In genomic region chr7:66339625-66340024, GRCm38 (mm10) we compare ENCODE assay signal across 11 mouse cellular contexts. TPM values are rescaled to one million over a fixed set of nuclear protein-coding genes. Genes with fewer than 3 reads are reported as not detected.
DNase-seq lines count a peak whose midpoint lies in the region; ATAC-seq and TF ChIP-seq lines count a peak whose summit lies in the region.
"Had no signal": no experiment of that assay in that cellular context is flagged by ENCODE, and none has a peak within 500 bp of the region (broad histone marks: within the 10 kb centered on the region; RNA-seq: fewer than 3 reads in every experiment).

No protein-coding gene starts in this region.

- H3K9me3 ChIP-seq in kidney, postnatal 0 days (replicated peaks; ENCODE audit: low read length): no peaks in the 10 kb centered on the region
- H3K9me3 ChIP-seq in heart, embryonic 11.5 days (replicated peaks; ENCODE audit: control insufficient read depth, low read length): no peaks in the 10 kb centered on the region
- H3K9me3 ChIP-seq in lung, postnatal 0 days (ENCODE audit: low read length): no peaks in the 10 kb centered on the region

- DNase-seq in kidney, postnatal 0 days (ENCODE audit: low spot score): peak; percentile 40
- DNase-seq in kidney, adult 18-20 months: no peak
- peak; percentile 72 for DNase-seq in Muller cell, postnatal 12 days (ENCODE audit: inconsistent ontology term)
- DNase-seq in lung, postnatal 0 days (ENCODE audit: low spot score): peak; percentile 89
- no peak for DNase-seq in right cerebral cortex, postnatal 10 days (ENCODE audit: low spot score in 2 of 2)
- DNase-seq in thymus, adult 18-20 months: no peak
- DNase-seq: cerebellum, postnatal 25 days; thymus, postnatal 25 days had no signal

- no peak overlapping the region for H3K4me2 ChIP-seq in kidney, postnatal 0 days (ENCODE audit: low read length)
- no peak overlapping the region for H3K4me2 ChIP-seq in heart, embryonic 11.5 days
- H3K4me2 ChIP-seq in lung, postnatal 0 days (replicated peaks; ENCODE audit: low read depth, low read length): no peak overlapping the region

- peaks cover 5% of the 10 kb centered on the region; the same call in 1 of the 2 replicates for H3K4me1 ChIP-seq in kidney, postnatal 0 days (replicated peaks; ENCODE audit: insufficient read depth, low read length)
- 0 out of 2 replicates have a peak, but pooled peaks cover 2% of the 10 kb centered on the region for H3K4me1 ChIP-seq in heart, embryonic 11.5 days (ENCODE audit: control insufficient read depth, insufficient read depth, low read length)
- H3K4me1 ChIP-seq in lung, postnatal 0 days (ENCODE audit: insufficient read depth, low read depth, low read length): peaks cover 7% of the 10 kb centered on the region; the same call in 1 of the 2 replicates

- ATAC-seq in kidney, postnatal 0 days (replicated peaks; ENCODE audit: low FRiP score, low read depth): no peak
- no peak for ATAC-seq in heart, embryonic 11.5 days (replicated peaks; ENCODE audit: insufficient number of reproducible peaks, low FRiP score, low TSS enrichment)
- peak; percentile 86 for ATAC-seq in lung, postnatal 0 days
- ATAC-seq in inflammation-experienced regulatory T-cells, adult 6 months: no peak

- no peak overlapping the region for H3K9ac ChIP-seq in kidney, postnatal 0 days (ENCODE audit: low read depth, low read length)
- no peak overlapping the region for H3K9ac ChIP-seq in heart, embryonic 11.5 days (ENCODE audit: low read depth, low read length)
- H3K9ac ChIP-seq in lung, postnatal 0 days (replicated peaks; ENCODE audit: low read depth): no peak overlapping the region

- H3K36me3 ChIP-seq in kidney, postnatal 0 days (ENCODE audit: insufficient read depth, low read length): no peaks in the 10 kb centered on the region
- no peaks in the 10 kb centered on the region for H3K36me3 ChIP-seq in heart, embryonic 11.5 days (ENCODE audit: control insufficient read depth, insufficient read depth, low read length)
- H3K36me3 ChIP-seq in lung, postnatal 0 days (ENCODE audit: insufficient read depth, low read length): peaks cover 2% of the 10 kb centered on the region; the same call in 1 of the 2 replicates

- no peak overlapping the region for H3K4me3 ChIP-seq in kidney, postnatal 0 days (replicated peaks; ENCODE audit: low read depth, low read length)
- no peak overlapping the region for H3K4me3 ChIP-seq in heart, embryonic 11.5 days (ENCODE audit: low read depth, low read length)
- no peak overlapping the region for H3K4me3 ChIP-seq in lung, postnatal 0 days (ENCODE audit: low read depth, low read length)

- peak; percentile 90 for TF ChIP-seq EP300 in lung, postnatal 0 days (IDR thresholded peaks at IDR 0.05)

- 0 out of 2 replicates have a peak overlapping the region, but pooled peaks have one; percentile 42 for H3K27ac ChIP-seq in kidney, postnatal 0 days
- H3K27ac ChIP-seq in heart, embryonic 11.5 days (ENCODE audit: low read depth, low read length): peak overlapping the region; percentile 32; the same call in 1 of the 2 replicates
- H3K27ac ChIP-seq in lung, postnatal 0 days (ENCODE audit: low read length): peak overlapping the region; percentile 71
- H3K27ac ChIP-seq: macrophage had no signal

- TF ChIP-seq CTCF in kidney, postnatal 0 days (IDR thresholded peaks at IDR 0.05; ENCODE audit: low read depth): no peak
- TF ChIP-seq CTCF in lung, postnatal 0 days (IDR thresholded peaks at IDR 0.05): no peak

- WGBS in kidney, postnatal 0 days: 23% methylated on average over 5 of the region's 5 CpGs
- WGBS in heart, embryonic 11.5 days (ENCODE audit: insufficient replicate concordance): 17% methylated on average over 5 of the region's 5 CpGs
- WGBS in lung, postnatal 0 days: 8% methylated on average over 5 of the region's 5 CpGs

- no peaks in the 10 kb centered on the region for H3K27me3 ChIP-seq in kidney, postnatal 0 days (ENCODE audit: insufficient read depth, low read length)
- H3K27me3 ChIP-seq in heart, embryonic 11.5 days (ENCODE audit: control insufficient read depth, insufficient read depth, low read length): no peaks in the 10 kb centered on the region
- no peaks in the 10 kb centered on the region for H3K27me3 ChIP-seq in lung, postnatal 0 days (replicated peaks; ENCODE audit: insufficient read depth, low read length)

RNA-seq across cellular contexts. Expression of gene Gm10974, which starts 26.1 kb away (rescaled TPM):
- polyA plus RNA-seq in kidney, postnatal 0 days (2015; fragmentation: Nextera tagmentation; extraction: Ambion mirVana): not detected in 2 replicates
- polyA plus RNA-seq in heart, embryonic 11.5 days (2014; fragmentation: Nextera tagmentation; extraction: Ambion mirVana): not detected in 2 replicates
- polyA plus RNA-seq in lung, postnatal 0 days (2015; fragmentation: Nextera tagmentation; extraction: Ambion mirVana): not detected in 2 replicates
- polyA plus RNA-seq in inflammation-experienced regulatory T-cells, adult 6 months (2017; shearing (Covaris generic)): not detected
- polyA plus RNA-seq: macrophage had no signal

RNA-seq across cellular contexts. Expression of gene Lrrk1, which starts 48.5 kb away (rescaled TPM):
- 8.5 and 10.4 TPM in 2 replicates for polyA plus RNA-seq in kidney, postnatal 0 days (2015; fragmentation: Nextera tagmentation; extraction: Ambion mirVana)
- polyA plus RNA-seq in heart, embryonic 11.5 days (2014; fragmentation: Nextera tagmentation; extraction: Ambion mirVana): 6.3 and 7.8 TPM in 2 replicates
- 20.5 and 27.9 TPM in 2 replicates for polyA plus RNA-seq in lung, postnatal 0 days (2015; fragmentation: Nextera tagmentation; extraction: Ambion mirVana)
- 1 to 10 TPM; 1.5 to 9.7 (median 4.7) TPM for polyA plus RNA-seq in inflammation-experienced regulatory T-cells, adult 6 months (2017; shearing (Covaris generic))

Comparison
In these comparisons a context has a peak if more than half of its experiments do, and no peak if none do; other contexts are left out.
1. DNase-seq: peak in kidney, postnatal 0 days (single experiment), Muller cell, postnatal 12 days (single experiment) and lung, postnatal 0 days (single experiment); none in kidney, adult 18-20 months (single experiment), right cerebral cortex, postnatal 10 days (0 of 2) and thymus, adult 18-20 months (0 of 2).
2. Peak in every context shown above with its lines, with median percentiles within 50 percentile points of each other: H3K27ac ChIP-seq.